Mouse (Mus musculus) adrenal gland, postnatal 25 days (tissue): Measurements from ENCODE around the gene Gba. TPM values are rescaled to one million over a fixed set of nuclear protein-coding genes. Genes with fewer than 3 reads are reported as not detected.
"Not testable (repeated sequence)": the region's sequence is repeated elsewhere in the genome, so short reads cannot be mapped to it uniquely, and the experiment has no call there.

Experiments
- DNase-seq: peaks from one replicate; pipeline ENCODE4 v3.0.0; 2021; ENCODE audit warnings: mixed read lengths
- long read RNA-seq: library from polyadenylated mRNA; stranded (forward); transcript quantifications from one replicate; pipeline ENCODE4 v2.0.0, GENCODE M21; 2021
- total RNA-seq: library from RNA; stranded (reverse); gene quantifications from 2 replicates; pipeline ENCODE4 v1.2.3, GENCODE M21; 2021

Gba gene
- 72.4 and 79.0 TPM in 2 replicates for total RNA-seq
- long read RNA-seq, transcript Gba-201 (11 exons, 1,779 nt): major isoform, 9 of 15 reads
- long read RNA-seq, partial matches to known transcripts: 4 of 15 reads
- long read RNA-seq, other reads (novel, unspliced or antisense): 1 of 15 reads

- peak; percentile 82 for DNase-seq
Measured at GRCm38 (mm10) chr3:89202253-89203141, at the start of gene Gba. Gene Gba, plus strand, starts transcription at chr3:89202928.

GRCm38 (mm10) chr3:89156951-89157350 is 45.8 kb upstream of the Gba start:
- DNase-seq: no peak

- DNase-seq: no peak
Measured at GRCm38 (mm10) chr3:89158651-89159050, 44.1 kb upstream of the Gba start.

GRCm38 (mm10) chr3:89159211-89159610 is 43.5 kb upstream of the Gba start:
- DNase-seq: peak; percentile 77

- DNase-seq: peak; percentile 76
Measured at GRCm38 (mm10) chr3:89159616-89160344, 42.9 kb upstream of the Gba start, which contains the start of gene Hcn3. Gene Hcn3, minus strand, starts transcription at chr3:89160196.

DNA sequence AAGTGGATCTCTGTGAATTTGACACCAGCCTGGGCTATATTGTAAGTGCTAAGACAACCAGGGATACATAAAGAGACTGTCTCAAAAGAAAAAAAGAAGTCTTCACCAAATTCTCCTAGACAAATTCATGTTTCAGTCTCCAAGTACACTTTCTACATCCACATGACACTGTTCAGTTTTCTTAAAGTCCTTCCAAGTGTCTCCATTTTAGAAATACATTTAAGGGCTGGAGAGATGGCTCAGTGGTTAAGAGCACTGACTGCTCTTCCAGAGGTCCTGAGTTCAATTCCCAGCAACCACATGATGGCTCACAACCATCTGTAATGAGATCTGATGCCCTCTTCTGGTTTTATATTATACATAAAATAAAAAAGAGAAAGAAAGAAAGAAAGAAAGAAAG is 41.5 kb upstream of the Gba start:
- not testable (repeated sequence) for DNase-seq

DNA sequence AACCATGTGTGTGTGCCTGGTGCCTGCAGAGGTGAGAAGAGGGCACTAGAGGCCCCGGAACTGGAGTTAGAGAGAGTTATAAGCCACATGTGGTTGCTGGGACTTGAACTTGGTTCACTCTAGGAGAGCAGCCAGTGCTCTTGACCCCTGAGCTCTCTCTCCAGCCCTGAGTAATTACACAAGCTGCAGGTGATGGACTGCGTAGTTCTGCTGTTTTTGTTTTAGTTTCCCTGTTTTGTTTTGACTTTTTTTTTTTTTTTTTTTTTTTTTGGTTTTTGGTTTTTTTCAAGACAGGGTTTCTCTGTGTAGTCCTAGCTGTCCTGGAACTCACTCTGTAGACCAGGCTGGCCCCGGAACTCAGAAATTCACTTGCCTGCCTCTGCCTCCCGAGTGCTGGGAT is 40.9 kb upstream of the Gba start:
- no peak for DNase-seq

- no peak for DNase-seq
Measured at GRCm38 (mm10) chr3:89163123-89163522, 39.6 kb upstream of the Gba start.

DNA sequence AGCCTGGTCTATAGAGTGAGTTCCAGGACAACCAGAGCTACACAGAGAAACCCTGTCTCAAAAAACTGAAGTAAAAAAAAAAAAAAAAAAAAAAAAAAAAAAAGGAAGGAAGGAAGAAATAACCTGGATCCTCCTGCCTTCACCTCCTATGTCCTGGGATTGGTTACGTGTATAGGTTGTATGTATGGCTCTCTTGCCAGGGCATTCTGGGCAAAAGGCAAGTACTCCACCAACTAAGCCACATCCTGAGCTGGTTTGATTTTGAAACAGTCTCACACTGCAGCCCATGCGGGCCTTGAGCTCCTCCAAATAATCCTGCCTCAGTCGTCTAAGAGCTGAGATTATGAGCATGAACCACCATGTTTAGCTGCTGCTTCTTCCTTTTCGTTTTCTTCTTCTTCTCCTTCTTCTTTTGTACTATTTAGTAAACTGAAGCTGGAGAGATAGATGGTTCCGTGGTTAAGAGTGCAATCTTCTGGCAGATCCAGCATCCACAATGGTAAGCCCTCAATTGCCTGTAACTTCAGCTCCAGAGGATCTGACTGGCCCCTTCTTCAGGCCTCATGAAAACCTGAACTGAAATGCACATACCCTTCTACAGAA is 39.0 kb upstream of the Gba start:
- DNase-seq: no peak

- DNase-seq: peak; percentile 94
Measured at GRCm38 (mm10) chr3:89164506-89165267, 38.0 kb upstream of the Gba start, which contains the start of gene Clk2. Gene Clk2, plus strand, starts transcription at chr3:89164795.

DNA sequence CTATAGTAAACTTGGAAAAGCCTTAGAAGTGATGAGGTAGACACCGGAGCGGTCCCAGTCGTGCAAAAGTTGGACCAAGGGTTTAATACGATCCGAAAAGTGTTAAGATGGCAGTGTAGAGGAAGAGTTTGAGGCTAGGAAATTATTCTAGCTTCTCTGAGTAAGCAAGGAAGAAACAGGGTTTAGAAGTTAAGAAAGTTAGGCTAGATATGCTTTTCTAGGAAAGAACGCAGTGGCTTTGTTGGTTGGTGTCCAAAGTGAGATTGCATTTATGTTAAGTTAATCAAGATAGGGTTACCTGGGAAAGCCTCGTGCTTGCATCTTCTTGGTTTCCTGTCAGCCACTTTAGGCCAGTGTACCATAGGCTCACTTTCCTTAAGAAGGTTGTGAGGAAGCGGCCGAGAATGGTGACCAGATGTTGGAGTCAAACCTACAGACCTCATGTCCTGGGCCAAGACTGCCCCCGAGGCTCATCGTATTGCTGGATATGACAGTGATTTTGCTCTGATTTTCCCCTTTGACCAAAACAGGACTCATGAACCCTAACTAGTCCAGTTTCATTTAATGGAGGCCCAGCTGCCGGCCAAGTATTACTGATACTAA is 37.4 kb upstream of the Gba start:
- DNase-seq: no peak

- no peak for DNase-seq
Measured at GRCm38 (mm10) chr3:89166945-89167344, 35.8 kb upstream of the Gba start.

- no peak for DNase-seq
Measured at GRCm38 (mm10) chr3:89174844-89175243, 27.9 kb upstream of the Gba start.

DNA sequence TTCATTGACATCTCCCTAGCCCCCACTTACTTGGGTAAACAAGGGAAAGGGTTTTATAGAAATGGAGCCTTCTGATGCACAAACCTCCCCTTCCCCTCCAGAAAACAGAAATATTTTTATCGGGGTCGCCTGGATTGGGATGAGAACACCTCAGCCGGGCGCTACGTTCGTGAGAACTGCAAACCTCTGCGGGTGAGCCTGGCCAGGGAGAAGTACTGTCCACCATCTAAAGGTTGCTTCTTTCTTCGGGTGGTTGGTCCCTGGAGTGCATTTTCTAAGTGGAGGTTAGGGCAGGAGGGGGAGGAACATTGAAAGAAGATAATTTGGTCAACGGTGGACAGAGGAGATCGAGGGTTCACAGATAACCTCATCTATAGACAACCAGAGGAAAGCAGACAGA is 27.2 kb upstream of the Gba start:
- DNase-seq: no peak

- no peak for DNase-seq
Measured at GRCm38 (mm10) chr3:89176421-89176820, 26.3 kb upstream of the Gba start.

DNA sequence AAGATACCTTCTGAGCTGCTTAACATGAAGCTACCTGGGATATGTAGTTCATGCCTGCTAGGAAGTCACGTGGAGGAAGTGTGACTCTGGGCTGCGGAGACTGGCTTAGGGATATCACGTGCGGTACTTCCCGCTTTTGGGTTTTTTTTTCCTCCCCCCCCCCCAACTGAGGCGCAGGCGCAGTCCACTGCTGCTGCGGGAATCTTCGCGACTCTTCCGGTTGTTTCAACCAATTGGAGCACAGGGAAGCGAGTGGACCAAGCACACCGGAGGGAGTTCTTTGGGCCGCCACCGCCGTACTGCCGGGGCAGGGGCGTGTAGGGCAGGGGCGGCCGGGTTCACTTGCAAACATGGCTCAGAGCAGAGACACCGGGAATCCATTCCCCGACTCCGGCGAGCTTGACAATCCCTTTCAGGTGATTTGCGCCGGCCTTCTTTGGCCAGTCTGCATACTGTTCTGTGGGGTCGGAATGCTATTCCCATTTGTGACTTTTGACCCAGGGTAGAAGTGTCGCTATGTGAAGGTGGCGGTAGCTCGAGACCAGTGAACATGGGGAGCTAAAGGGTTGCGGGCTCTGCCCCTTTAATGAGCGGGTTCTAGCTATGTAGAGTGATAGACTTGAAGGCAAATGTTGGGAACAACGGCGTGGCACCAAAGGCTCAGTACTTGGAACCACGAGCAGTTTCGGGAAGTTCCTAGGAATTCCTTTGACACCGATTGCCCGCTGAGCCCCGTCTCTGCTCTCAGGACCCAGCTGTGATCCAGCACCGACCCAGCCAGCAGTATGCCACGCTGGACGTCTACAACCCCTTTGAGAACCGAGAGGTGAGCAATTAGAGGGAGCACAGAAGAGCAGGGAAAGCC is 25.3 kb upstream of the Gba start, which contains the start of gene Scamp3:
Gene Scamp3 (plus strand): TSS at position 232 of the 865 bp plus-strand sequence.
- DNase-seq: peak; percentile 83

DNA sequence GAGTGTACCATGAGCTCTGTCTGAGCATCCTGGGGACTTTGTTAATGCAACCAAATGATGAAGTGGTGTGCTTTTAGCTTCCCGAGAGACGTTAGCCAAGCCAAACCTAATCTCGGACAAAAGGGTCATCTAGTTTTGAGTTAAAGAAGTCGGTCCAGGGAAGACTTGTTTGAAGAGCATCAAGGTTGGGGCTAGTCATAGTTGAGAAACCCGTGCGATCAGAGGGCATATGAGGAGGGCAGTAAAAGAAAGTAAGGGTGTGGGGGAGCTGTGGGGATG is 24.7 kb upstream of the Gba start:
- no peak for DNase-seq

- DNase-seq: no peak
Measured at GRCm38 (mm10) chr3:89179056-89179455, 23.7 kb upstream of the Gba start.

DNA sequence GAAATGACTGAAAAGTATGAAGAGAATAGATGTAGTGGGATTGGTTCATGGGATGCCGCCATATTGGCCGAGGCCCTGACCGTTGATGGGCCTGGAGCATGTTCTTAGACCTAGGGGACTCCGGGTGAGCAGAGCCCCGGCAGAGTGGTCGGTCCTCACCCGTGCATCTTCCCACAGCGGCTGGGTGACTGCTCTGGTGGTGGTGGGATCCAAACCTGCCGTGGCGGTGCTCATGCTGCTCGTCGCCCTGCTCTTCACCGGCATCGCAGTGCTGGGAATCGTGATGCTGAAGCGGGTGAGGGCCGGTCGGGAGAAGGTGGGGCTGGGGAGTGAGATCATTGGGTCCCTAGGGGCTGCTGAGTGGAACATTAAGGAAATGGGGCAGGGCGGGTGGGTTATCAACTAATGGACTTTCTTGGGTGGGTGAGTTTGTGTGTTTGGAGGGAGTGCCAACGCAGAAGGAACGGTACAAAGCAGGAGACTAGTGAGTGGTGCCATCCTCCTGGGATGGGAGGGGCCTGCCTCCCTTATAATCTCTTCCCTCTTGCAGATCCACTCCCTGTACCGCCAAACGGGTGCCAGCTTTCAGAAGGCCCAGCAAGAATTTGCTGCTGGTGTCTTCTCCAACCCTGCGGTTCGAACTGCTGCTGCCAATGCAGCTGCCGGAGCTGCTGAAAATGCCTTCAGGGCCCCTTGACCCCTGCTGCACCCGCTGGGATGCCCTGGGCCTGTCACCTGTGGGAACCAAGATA is 20.8 kb upstream of the Gba start:
- no peak for DNase-seq
